Mouse (Mus musculus): Measurements from ENCODE around the gene Nav3.

The Nav3 gene

DNA sequence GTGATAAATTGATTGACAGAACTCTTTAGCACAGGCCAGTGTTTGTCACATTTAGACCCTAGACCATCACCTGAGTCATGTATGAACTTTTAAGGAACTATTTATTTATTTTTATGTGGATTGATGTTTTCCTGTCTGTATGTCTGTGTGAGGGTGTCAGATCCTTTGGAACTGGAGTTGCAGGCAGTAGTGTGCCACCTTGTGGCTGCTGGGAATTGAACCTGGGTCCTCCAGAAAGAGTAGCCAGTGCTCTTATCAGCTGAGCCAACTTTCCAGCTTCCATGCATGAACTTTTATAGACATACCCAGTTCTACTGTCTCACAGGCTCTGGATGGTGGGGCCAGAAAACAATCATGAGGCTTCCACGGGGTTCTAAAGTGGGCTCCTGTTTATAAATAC is 536.5 kb downstream of the Nav3 start:
- no peak for DNase-seq (ENCODE audit: low read depth, low spot score)

DNA sequence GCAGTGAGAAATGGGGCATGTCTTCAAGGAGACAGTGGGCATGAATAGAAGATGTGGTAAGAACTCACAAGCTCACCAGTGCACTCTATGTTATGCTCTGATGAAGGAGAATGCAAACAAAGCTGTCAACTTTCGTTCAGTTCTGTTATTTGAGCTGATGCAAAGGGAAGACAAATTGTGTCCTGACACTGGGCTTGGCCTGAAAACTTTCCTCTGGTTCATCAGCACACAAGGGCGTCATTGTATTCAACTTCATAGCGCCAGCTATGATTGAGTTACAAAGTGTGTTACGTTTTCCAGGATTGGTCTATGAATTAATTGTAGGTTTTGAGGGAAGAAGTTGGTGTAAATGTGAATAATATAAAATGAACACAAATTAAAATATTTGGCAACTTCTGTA is 548.8 kb downstream of the Nav3 start:
- DNase-seq (ENCODE audit: low read depth, low spot score), result no peak

DNA sequence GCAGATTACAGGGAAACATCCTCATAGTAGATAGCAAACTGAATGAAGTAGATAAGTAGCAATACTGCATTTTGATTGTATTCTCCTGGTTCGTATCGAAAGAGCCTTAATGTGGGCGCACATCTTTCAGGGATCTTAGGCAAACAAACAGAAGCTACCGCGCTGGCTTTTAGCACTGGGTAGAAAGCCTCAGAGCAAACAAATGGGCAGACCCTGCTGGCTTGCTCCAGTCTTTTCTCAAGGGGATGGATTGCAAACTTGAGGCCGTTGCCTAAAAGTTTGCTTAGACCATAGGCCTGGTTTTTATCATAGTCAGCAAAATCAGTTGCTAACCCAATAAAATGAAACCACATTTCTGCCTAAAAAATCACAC is 549.6 kb downstream of the Nav3 start:
- DNase-seq (ENCODE audit: low read depth, low spot score), result no peak

DNA sequence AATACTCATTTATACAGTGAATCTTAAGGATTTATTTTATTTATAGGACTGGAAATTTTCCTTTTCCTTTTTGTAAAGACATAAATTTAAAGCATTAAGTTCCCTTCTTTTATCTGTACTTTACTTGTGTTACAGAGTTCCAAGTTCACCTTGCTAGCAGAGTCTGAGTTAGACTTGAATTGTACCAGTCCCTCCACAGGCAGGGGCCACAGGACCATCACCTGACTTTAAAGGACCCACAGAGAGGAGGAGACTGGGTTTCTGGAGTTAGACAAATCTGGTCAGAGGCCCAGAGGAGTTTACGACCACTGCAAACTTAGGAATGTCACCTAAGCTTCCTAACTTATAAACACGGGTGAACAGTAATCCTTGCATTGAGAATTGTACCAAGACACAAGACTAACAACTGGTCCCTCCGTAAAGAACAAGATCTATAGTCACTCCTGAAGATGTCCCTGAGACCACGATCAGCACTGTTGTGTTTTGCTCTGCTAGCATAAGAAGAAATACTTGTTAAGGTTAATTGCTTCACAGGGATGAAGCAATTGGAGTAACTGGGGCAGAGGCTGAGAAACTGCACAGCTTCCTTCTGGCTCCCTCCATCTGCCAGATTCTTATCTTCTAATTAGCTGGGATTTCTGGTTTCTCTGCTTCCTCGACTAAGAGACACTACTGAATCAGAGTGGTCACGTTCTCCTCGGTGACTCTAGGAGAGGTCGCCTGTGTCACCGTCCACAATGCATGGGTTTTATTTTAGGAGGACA is 550.2 kb downstream of the Nav3 start:
- DNase-seq (ENCODE audit: low read depth, low spot score), result no peak

DNA sequence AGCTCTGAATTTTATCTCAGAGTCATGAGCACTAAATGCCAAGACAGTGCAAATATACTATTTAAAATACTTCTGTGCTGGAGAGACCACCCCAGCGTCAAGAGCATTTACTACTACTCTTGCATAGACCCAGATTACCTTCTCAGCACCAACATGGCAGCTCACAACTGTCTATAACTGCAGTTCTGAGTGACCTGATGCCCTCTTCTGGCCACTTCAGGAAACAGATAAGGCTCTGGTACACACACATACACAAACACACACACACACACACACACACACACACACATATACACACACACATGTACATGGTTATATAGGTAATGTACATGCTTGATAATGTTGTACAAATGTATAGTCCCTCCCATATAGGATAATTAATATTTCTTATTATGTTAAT is 551.2 kb downstream of the Nav3 start:
- DNase-seq (ENCODE audit: low read depth, low spot score), result no peak

DNA sequence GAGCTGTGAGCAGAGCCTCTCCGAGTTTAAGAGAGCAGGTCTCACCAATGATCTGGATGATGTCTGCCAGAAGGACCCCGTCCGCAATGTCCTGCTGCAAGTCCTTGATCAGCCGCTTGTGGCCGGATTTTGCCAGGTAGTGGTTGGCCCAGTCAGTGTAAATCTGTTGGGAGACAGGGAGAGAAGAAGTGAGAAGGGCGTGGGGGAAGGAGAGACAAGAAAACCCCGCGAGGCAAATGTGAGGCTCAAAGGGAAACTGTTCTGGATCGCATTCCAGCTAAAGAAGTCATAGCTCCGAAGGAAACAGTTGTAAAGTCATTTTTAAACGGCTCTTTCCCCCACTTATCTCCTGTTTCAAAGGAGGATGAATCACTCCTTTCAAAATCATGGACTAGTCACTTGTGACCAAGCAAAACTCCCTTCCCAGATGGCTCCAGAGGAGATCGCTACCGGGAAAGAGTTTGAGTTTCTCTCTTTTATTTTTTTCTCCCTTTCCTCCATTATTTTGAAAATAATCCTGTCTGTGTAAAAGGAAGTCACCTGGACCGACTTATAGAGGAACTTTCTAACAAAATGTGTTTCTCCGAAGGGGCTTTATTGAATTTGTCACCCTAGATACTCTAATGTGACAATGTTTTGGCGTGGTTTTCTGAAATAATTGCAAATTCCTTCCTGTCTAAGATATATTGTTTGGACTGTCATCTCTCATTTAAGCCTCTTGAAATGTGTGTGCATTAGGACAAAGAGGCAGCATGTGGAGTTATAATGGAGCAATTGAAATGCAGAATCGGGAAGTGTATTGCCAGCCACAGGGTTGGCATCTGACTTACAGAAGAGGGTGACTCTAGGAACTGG is 552.1 kb downstream of the Nav3 start:
- DNase-seq (ENCODE audit: low read depth, low spot score), result no peak

DNA sequence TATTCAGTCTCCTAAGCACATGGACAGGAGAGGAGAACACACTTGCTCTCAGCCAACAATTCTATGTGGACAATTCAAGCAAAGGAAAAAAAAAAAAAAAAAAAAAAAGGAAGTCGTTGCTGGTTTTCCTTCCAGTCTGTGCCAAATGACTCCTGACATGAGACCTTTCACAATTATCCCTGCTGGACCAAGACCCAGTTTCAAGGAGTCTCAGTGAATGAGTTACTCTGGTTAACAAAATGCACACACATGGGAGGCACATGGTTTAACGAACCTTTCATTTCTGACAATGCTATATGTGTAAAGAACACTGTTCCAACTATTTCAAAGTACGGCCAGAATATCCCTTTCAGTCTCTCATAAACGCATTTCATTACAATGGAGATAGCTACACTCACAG is 552.8 kb downstream of the Nav3 start:
- no peak for DNase-seq (ENCODE audit: low read depth, low spot score)

DNA sequence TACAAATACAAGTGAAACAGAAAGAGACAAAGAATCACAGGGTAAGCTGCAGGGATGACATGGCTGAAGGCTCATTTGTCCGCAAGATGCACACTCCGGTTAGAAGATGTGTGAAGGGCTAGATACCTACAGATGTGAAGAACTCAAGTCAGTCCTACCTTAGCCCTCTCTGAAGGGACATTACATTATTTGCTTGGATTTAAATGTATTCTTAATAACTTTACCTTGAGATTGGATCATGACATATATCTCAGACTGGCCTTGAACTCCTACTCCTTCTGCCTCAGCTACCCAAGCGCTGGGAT is 566.9 kb downstream of the Nav3 start:
- no peak for DNase-seq (ENCODE audit: low read depth, low spot score)

DNA sequence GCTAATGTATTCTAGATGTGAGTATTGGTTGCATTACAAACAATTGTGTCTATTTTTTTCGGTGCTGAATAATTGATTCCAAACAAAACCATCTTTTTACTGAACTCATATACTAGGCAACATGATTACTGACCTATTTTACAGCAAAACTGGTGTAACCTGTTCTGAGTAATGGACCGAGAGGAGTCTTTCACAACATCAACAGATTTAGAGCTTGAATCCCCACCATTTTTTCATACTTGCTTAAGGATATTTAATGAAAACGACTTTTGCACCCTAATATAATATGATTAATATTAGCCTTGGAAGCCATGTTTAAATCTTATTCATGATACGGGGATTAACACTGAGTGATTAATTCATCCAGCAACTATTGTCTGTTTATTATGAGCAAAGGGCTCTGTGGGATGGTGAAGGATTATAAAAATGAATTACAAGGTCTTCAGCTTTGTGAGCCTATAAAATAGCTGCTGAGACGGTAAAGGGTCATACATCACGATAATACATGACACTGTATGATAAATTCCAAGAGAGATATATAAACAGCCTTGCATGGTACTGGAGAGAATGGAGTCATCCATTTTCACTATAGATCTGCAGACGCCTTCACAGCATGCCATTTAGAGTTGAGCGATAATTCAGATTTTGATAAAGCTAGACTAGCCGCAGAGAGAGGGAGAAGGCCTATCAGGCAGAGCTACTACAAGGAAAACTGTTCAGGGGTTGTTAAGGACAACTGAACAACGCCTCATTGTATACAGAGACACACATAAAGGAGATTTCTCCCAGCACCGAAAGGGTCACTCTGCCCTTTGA is 567.4 kb downstream of the Nav3 start:
- no peak for DNase-seq (ENCODE audit: low read depth, low spot score)

DNA sequence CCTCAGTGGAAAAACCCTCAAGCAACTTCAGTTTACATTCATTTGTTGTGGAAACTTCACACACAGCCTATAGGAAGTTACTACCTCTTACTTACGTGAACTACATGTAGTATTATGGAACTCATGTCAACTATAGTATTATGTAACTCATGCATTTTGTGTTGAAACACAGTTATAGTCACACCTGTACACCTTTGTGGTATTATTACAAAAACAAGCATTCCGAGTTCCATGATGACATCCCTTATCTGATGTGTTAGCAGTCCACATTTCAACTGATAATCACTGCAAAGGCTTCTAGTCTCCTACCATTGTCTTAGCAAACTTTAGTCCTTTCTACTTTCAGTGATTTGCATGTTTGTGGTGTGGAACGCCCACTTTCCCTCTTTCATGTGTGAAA is 568.8 kb downstream of the Nav3 start:
- no peak for DNase-seq (ENCODE audit: low read depth, low spot score)

DNA sequence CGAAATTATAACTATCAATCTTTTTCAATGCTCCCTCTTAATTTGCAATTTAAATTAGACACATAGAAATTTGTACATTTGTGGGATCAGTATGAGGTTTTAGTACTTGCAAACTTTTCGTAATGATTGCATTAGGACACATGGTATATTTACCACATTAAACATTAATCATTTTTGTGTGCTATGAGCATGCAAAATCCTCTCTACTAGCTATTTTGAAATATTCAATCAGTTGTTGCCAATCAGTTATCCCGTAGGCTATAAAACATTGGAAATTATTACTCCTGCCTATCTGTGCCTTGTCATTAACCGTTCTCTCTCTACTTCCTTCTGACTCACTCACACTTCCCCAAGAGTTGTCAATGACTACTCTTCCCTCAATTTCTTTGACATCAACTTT is 579.9 kb downstream of the Nav3 start:
- no peak for DNase-seq (ENCODE audit: low read depth, low spot score)

DNA sequence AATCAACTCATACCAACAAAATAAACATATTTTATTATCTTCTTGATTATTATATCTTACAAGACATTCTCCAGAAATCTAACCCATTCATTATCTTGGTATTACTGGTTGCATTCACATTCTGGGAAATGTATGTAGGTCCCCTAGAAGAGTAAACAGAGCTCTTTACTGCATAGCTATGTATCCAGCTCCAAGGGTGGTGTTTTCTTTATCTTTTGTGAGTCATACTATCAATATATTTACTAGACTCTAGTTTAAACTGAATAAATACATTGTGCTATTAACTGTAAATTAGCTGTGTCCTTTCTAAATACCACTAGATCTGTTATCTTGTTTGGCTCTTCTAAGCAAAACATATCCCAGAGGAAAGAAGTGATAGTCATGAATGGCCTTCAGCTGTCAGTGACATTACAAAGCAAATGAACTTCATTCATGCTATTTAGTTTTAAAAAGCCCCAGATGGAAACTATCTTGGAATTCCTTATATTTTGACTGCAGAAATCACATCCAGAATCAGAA is 580.6 kb downstream of the Nav3 start:
- no peak for DNase-seq (ENCODE audit: low read depth, low spot score)

DNA sequence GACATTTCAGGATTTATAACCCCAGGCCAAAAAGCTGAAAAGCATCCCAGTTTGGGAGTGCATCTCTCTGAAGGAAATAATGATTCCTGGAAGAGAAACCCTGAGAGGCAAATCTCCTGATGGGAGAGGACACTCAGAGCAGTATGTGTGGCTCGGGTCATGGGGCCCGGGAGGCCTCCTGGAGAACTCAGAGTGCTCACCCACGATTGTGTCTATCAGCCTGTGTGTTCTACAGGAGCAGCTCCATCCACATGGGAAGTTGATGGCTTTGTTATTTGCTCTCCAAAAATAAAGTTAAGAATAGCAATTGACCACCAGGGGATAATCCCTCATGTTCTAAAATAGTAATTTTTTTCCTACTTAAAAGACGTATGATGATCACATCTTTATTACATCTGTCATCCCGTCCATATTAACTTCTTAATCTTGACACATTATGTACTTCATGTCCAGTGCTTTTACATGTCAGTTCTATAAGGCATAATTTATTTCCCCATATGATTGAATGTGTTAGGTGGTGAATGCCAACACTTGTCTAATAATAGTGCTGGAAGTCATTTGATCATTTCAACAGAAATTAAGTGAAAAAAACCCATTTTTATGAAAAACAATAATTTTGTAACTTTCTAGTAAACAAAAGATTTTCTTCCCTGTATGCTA is 581.2 kb downstream of the Nav3 start:
- DNase-seq (ENCODE audit: low read depth, low spot score), result no peak

DNA sequence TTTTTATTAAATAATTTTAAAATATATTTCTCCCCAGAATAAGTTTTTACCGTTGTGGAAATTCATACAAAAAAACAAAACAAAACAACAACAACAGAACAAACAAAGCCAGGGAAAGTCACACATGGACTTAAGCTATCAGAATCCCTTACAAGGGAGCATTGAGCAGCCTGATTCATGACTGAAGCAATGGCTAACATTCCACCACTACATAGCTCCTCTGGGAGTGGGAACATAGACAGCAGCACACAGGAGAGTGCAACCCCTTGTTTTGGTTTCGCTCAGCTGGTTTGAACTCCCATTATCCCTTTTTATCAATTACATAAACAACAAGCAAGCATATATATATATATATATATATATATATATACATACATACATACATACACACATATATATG is 589.9 kb downstream of the Nav3 start:
- no peak for DNase-seq (ENCODE audit: low read depth, low spot score)

DNA sequence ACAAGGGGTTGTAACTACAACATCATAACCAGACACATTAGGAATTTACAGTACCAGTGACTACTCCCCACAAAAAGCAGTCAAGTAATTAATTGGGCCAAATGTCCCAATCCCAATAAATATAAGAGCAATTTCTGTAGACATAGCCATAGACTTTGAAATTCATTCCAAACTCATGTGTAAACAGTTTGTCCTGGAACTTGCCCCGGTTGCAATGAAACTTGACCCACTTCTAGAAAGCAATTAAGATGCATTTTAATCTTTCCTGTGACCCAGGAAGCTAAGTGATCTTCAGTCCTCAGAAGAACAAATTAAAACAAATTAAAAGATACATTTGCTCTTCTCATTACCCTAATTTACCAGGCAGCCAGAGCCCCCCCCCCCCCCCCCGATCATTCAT is 590.6 kb downstream of the Nav3 start:
- DNase-seq (ENCODE audit: low read depth, low spot score), result no peak

DNA sequence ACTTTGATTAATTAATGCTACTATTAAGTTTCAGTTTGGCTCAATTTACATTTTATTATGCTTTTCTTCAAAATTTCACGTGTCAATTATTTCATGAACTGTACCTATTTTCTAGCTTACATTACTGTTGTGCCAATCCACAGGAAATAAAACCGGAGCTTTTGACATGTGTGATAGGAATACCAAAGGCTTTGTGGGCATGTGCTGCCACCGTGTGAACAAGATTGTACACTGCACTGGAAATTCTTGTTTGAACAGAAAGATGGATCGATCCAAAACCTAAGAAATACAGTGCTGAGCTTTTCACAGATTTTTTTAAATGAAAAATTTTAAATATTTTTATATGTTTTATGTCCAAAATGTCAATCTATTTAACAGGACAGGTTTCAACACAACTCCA is 591.3 kb downstream of the Nav3 start:
- peak; percentile 24 for DNase-seq (ENCODE audit: low read depth, low spot score)

DNA sequence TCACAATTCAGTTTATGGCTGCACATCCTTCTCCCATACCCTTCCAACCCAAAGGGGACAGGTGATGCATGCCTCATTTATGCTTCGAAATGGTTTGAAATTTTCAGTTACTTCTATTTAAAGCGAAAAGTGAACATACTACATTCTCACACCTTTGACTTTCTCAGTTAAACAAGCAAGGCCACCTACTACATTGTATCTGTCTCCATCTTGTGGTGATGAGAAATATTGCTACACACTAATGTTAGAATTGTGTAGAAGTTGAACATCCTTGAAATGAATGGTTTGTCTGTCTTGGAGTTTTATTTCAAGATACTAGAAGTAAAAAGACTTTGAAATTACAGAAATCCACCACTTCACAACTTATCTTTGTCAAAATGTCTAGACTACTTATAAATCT is 594.7 kb downstream of the Nav3 start:
- DNase-seq (ENCODE audit: low read depth, low spot score), result peak; percentile 30

DNA sequence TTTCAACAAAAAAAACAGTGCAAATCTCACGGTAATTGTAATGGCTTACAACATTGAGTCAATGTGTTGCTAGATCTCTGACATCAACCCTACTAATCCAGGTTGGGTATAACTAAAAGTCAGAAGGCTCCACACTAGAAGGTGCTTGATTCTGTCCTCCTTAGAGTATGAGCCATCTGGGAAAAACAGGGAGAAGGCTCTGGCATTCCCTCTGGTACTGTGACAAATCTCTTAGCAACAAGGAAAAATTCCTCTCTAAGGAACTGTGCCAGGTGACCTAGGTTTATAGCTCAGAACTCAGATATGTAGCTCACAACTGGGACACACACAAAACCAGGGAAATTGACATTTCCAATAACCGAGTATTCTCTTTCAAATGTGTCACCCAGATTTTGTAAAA is 597.4 kb downstream of the Nav3 start:
- no peak for DNase-seq (ENCODE audit: low read depth, low spot score)

DNA sequence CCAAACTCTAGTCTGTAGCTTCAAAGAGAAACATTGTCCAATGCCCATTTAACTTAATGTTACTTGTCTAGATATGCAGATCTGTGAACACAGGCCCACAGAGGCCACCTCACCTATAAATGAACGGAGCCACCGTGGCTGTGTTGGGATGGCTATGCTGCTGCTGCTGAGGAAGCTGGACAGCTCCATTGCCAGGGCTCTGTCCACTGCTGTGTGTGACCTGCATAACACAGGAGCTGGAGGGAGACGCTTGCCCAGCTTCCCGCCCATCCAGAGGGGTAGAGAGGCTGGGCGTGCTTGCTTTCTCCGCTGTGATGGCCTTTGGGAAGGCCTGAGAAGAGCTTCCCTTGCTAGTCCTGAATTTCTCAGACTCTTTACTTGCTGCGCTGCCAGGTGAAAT is 603.6 kb downstream of the Nav3 start:
- DNase-seq (ENCODE audit: low read depth, low spot score), result no peak

DNA sequence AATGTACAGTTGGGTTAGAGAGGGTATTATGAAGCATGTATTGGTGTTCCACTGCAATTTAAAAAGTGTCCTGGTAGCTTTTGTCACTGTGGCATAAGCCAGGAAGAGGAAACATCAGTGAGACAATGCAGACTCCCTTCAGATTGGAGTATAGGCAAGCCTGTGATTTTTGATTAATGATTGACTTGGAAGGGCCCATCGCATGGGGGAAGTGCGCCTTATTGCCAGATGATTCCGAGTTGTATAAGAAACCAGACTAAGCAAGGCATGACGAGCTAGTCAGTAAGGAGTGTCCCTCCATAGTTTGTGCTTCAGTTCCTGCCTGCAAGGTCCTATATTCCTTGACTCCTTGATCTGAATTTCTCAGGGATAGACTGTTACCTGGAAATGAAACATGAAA is 608.4 kb downstream of the Nav3 start:
- no peak for DNase-seq (ENCODE audit: low read depth, low spot score)

DNA sequence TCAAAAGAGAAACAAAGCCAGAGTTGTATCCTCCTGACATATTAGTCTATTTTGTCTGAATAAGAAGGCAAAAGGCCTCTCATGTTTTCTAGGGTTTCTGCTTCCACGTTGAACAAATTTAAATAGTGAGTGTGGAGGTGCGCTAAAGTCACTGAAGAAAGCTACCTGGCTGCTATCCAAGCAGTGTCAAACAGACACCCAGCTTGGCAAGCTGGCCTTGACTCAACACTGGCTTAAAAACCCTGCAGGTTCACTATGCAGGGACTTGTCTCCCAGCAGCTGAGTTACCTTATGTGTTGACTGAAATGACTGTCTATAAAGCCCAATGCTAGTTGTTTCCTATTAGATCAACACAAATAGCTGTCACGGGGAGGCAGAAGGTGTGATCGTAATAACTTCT is 612.3 kb downstream of the Nav3 start:
- DNase-seq (ENCODE audit: low read depth, low spot score), result no peak

DNA sequence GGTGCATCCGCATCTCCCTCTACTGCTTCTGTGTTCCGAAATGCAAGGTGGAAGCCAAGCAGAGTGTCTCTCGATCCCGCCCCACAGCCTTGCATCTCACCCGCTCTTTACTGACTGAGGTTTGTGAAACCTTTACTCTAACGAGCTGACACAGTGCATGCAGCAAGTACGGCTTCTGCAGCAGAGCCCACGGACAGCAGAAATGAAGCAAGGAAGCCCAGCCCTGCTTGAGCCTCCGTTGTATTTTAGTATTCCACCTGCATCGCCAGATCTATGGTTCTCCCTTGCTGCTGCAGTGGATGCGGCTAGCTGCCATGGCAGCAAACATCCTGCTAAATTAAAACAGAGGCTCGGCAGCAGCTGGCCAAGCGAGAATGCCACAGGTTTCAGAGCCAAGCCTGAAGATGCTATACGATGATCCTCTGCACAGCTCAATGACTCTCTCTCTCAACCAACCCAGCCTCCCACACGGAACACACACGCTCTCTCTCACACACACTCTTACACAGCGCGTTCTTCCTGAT is 623.2 kb downstream of the Nav3 start:
- peak; percentile 17 for DNase-seq (ENCODE audit: low read depth, low spot score)
